Mouse (Mus musculus) small intestine, adult 2 months (tissue): Measurements from ENCODE around the gene Clec1a. TPM values are rescaled to one million over a fixed set of nuclear protein-coding genes. Genes with fewer than 3 reads are reported as not detected.

Source experiments
- H3K27ac ChIP-seq: fragments of 200-500 bp; 2 replicates; pipeline ENCODE4 v1.5.1; 2012; ENCODE audit warnings: low read depth, low read length, control low read depth, inconsistent platforms; ENCODE audit not compliant: insufficient read depth
- H3K27me3 ChIP-seq: fragments of 200-500 bp; 2 replicates; pipeline ENCODE4 v1.6.1; 2012; ENCODE audit warnings: mild to moderate bottlenecking, moderate library complexity, low read length, inconsistent platforms; ENCODE audit not compliant: control insufficient read depth, insufficient read depth
- H3K36me3 ChIP-seq: fragments of 200-500 bp; 2 replicates; pipeline ENCODE4 v1.6.1; 2012; ENCODE audit warnings: mild to moderate bottlenecking, low read length, control low read depth, inconsistent platforms; ENCODE audit not compliant: control insufficient read depth, insufficient read depth
- H3K4me1 ChIP-seq: fragments of 200-500 bp; 2 replicates; pipeline ENCODE4 v1.6.1; 2012; ENCODE audit warnings: low read length, inconsistent platforms, mixed read lengths; ENCODE audit not compliant: control insufficient read depth, insufficient read depth, insufficient read length
- H3K4me3 ChIP-seq: fragments of 200-500 bp; 2 replicates; pipeline ENCODE4 v1.5.1; 2012; ENCODE audit warnings: low read depth, mild to moderate bottlenecking, control low read depth, inconsistent platforms, low read length, moderate library complexity
- CTCF ChIP-seq: fragments of 200-500 bp; IDR thresholded peaks from 2 replicates; pipeline ENCODE4 v1.5.1; 2012; ENCODE audit warnings: low read depth, mild to moderate bottlenecking, control low read depth, inconsistent platforms, low read length, moderate library complexity, mixed read lengths; ENCODE audit not compliant: insufficient replicate concordance, insufficient read length; ENCODE audit errors: extremely low read depth
- POLR2A ChIP-seq: fragments of 200-500 bp; IDR thresholded peaks from 2 replicates; pipeline ENCODE4 v1.6.1; 2012; ENCODE audit warnings: low read depth, mild to moderate bottlenecking, control low read depth, inconsistent platforms, low read length, moderate library complexity
- WGBS: fragments of 180-500 bp; shearing (Covaris S2); methylation state at CpG from one replicate; pipeline ENCODE4 v1.1.7; 2018; 5-methylcytosine and 5-hydroxymethylcytosine counted together
- polyA plus RNA-seq: library from polyadenylated mRNA; depleted of rRNA; stranded (reverse); fragments of >200 nt; gene quantifications from 2 replicates; pipeline ENCODE4 v1.2.3, GENCODE M21; 2012; rRNA removed

Clec1a gene
- polyA plus RNA-seq, 1 experiment: 0.25 TPM

- Histone ChIP-seq H3K4me1 (0 out of 2 replicates have a peak, but pooled peaks cover 2% of the 10 kb centered on the region), H3K27me3 (no peaks in the 10 kb centered on the region), H3K27ac (no peak overlapping the region), H3K4me3 (no peak overlapping the region), H3K36me3 (no peaks in the 10 kb centered on the region)
- TF ChIP-seq CTCF (no peak), POLR2A (no peak)
- WGBS: 90% methylated on average over 4 of the region's 4 CpGs
Observed at GRCm38 (mm10) chr6:129385000-129385399, 66.8 kb downstream of the Clec1a start.

- Histone ChIP-seq H3K4me1 (0 out of 2 replicates have a peak, but pooled peaks cover 2% of the 10 kb centered on the region), H3K4me3 (no peak overlapping the region), H3K27ac (no peak overlapping the region), H3K27me3 (no peaks in the 10 kb centered on the region), H3K36me3 (no peaks in the 10 kb centered on the region)
- WGBS: 17% methylated on average over 3 of the region's 3 CpGs
- TF ChIP-seq POLR2A (no peak), CTCF (no peak)
Observed at GRCm38 (mm10) chr6:129383466-129383865, 68.3 kb downstream of the Clec1a start.

GRCm38 (mm10) chr6:129381736-129382135 is 70.1 kb downstream of the Clec1a start:
- WGBS: 19% methylated on average over 1 of the region's 1 CpGs
- Histone ChIP-seq H3K4me1 (0 out of 2 replicates have a peak, but pooled peaks cover 2% of the 10 kb centered on the region), H3K27ac (no peak overlapping the region)

GRCm38 (mm10) chr6:129380454-129380853 is 71.3 kb downstream of the Clec1a start:
- H3K27me3 ChIP-seq: no peaks in the 10 kb centered on the region
- H3K36me3 ChIP-seq: no peaks in the 10 kb centered on the region
- no peak overlapping the region for H3K27ac ChIP-seq
- 0 out of 2 replicates have a peak, but pooled peaks cover 2% of the 10 kb centered on the region for H3K4me1 ChIP-seq
- WGBS: 83% methylated on average over 4 of the region's 4 CpGs
- TF ChIP-seq POLR2A (no peak), CTCF (no peak)
- H3K4me3 ChIP-seq: no peak overlapping the region

More at GRCm38 (mm10) chr6:129381736-129382135, 70.1 kb downstream of the Clec1a start:
- Histone ChIP-seq H3K36me3 (no peaks in the 10 kb centered on the region), H3K27me3 (no peaks in the 10 kb centered on the region), H3K4me3 (no peak overlapping the region)
- TF ChIP-seq CTCF: no peak
- TF ChIP-seq POLR2A: no peak

GRCm38 (mm10) chr6:129374937-129375471 is 76.8 kb downstream of the Clec1a start:
- H3K36me3 ChIP-seq: no peaks in the 10 kb centered on the region
- H3K4me1 ChIP-seq: no peaks in the 10 kb centered on the region
- no peak for TF ChIP-seq POLR2A
- no peak for TF ChIP-seq CTCF
- H3K4me3 ChIP-seq: no peak overlapping the region
- no peaks in the 10 kb centered on the region for H3K27me3 ChIP-seq
- H3K27ac ChIP-seq: no peak overlapping the region
- WGBS: 13% methylated on average over 2 of the region's 2 CpGs

Other genes starting within 250 kb of the Clec1a start
- 0.25 TPM in 1 of 2 replicates, not detected in the other for gene Cd69, start 176.6 kb downstream of the Clec1a start, polyA plus RNA-seq
- gene 4922502D21Rik, start 120.2 kb downstream of the Clec1a start, polyA plus RNA-seq: not detected in 2 replicates
- 0.13 and 0.14 TPM in 2 replicates for gene Clec12a, start 109.3 kb downstream of the Clec1a start, polyA plus RNA-seq
- not detected in 2 replicates for gene Clec12b, start 66.1 kb downstream of the Clec1a start, polyA plus RNA-seq
- gene Clec1b, start 54.7 kb downstream of the Clec1a start, polyA plus RNA-seq: 0.23 TPM in 1 of 2 replicates, not detected in the other
- 0.22 and 0.47 TPM in 2 replicates for gene Clec9a, start 43.1 kb downstream of the Clec1a start, polyA plus RNA-seq
- not detected in 2 replicates for gene Olr1, start 55.2 kb upstream of the Clec1a start, polyA plus RNA-seq
- not detected in 2 replicates for gene Tmem52b, start 60.6 kb upstream of the Clec1a start, polyA plus RNA-seq
- 6.7 and 13.5 TPM in 2 replicates for gene Gabarapl1, start 81.2 kb upstream of the Clec1a start, polyA plus RNA-seq
- gene Klre1, start 125.9 kb upstream of the Clec1a start, polyA plus RNA-seq: 0.09 TPM in 1 of 2 replicates, not detected in the other
- 0.23 TPM in 1 of 2 replicates, not detected in the other for gene Klrd1, start 139.8 kb upstream of the Clec1a start, polyA plus RNA-seq
- not detected in 2 replicates for gene Klrk1, start 171.9 kb upstream of the Clec1a start, polyA plus RNA-seq
- not detected in 2 replicates for gene Klrc3, start 191.3 kb upstream of the Clec1a start, polyA plus RNA-seq
- gene Klrc2, start 208.7 kb upstream of the Clec1a start, polyA plus RNA-seq: not detected in 2 replicates
- gene Klrc1, start 227.0 kb upstream of the Clec1a start, polyA plus RNA-seq: not detected in 2 replicates